Mouse (Mus musculus): ENCODE measurements around the gene Tgfbr1. TPM values are rescaled to one million over a fixed set of nuclear protein-coding genes. Genes with fewer than 3 reads are reported as not detected.

The Tgfbr1 gene
- polyA plus RNA-seq, 1 experiment from 2014 or later, result 43.1 TPM

GRCm38 (mm10) chr4:47333541-47333940, 19.5 kb upstream of the Tgfbr1 start:
- no peak overlapping the region for H3K9ac ChIP-seq (ENCODE audit: low read length)
- WGBS, result 93% methylated on average over 3 of the region's 3 CpGs
- no peak for ATAC-seq
- no peak overlapping the region for H3K4me2 ChIP-seq (ENCODE audit: low read length)
- no peaks in the 10 kb centered on the region for H3K27me3 ChIP-seq (replicated peaks; ENCODE audit: control insufficient read depth, insufficient read depth, low read length)
- H3K27ac ChIP-seq (ENCODE audit: low read depth, low read length), result no peak overlapping the region
- DNase-seq (ENCODE audit: low spot score), result no peak
- H3K4me1 ChIP-seq (ENCODE audit: control insufficient read depth, insufficient read depth, low read length), result no peaks in the 10 kb centered on the region
- H3K4me3 ChIP-seq (ENCODE audit: low read depth, low read length), result no peak overlapping the region
- H3K36me3 ChIP-seq (ENCODE audit: control insufficient read depth, insufficient read depth, low read length), result no peaks in the 10 kb centered on the region
- no peaks in the 10 kb centered on the region for H3K9me3 ChIP-seq (replicated peaks; ENCODE audit: control insufficient read depth, low read length)

- DNase-seq (ENCODE audit: low spot score) (no peak), ATAC-seq (no peak)
- Histone ChIP-seq H3K9me3 (replicated peaks; ENCODE audit: control insufficient read depth, low read length) (no peaks in the 10 kb centered on the region), H3K4me1 (ENCODE audit: control insufficient read depth, insufficient read depth, low read length) (peaks cover 12% of the 10 kb centered on the region; the same call in 1 of the 2 replicates), H3K9ac (ENCODE audit: low read length) (no peak overlapping the region), H3K4me3 (ENCODE audit: low read depth, low read length) (no peak overlapping the region), H3K27me3 (replicated peaks; ENCODE audit: control insufficient read depth, insufficient read depth, low read length) (no peaks in the 10 kb centered on the region), H3K4me2 (ENCODE audit: low read length) (no peak overlapping the region), H3K27ac (ENCODE audit: low read depth, low read length) (no peak overlapping the region), H3K36me3 (ENCODE audit: control insufficient read depth, insufficient read depth, low read length) (no peaks in the 10 kb centered on the region)
- 85% methylated on average over 3 of the region's 3 CpGs for WGBS
Observed at GRCm38 (mm10) chr4:47336941-47337600, 16.0 kb upstream of the Tgfbr1 start.

GRCm38 (mm10) chr4:47342632-47343031, 10.4 kb upstream of the Tgfbr1 start:
- DNase-seq (ENCODE audit: low spot score), result no peak
- Histone ChIP-seq H3K9me3 (replicated peaks; ENCODE audit: control insufficient read depth, low read length) (no peaks in the 10 kb centered on the region), H3K9ac (ENCODE audit: low read length) (no peak overlapping the region), H3K36me3 (ENCODE audit: control insufficient read depth, insufficient read depth, low read length) (no peaks in the 10 kb centered on the region), H3K4me1 (ENCODE audit: control insufficient read depth, insufficient read depth, low read length) (peaks cover 12% of the 10 kb centered on the region; the same call in 1 of the 2 replicates), H3K27ac (ENCODE audit: low read depth, low read length) (no peak overlapping the region), H3K4me3 (ENCODE audit: low read depth, low read length) (no peak overlapping the region), H3K27me3 (replicated peaks; ENCODE audit: control insufficient read depth, insufficient read depth, low read length) (no peaks in the 10 kb centered on the region), H3K4me2 (ENCODE audit: low read length) (no peak overlapping the region)
- 22% methylated on average over 8 of the region's 8 CpGs for WGBS
- no peak for ATAC-seq

GRCm38 (mm10) chr4:47347022-47347421, 6.0 kb upstream of the Tgfbr1 start:
- Histone ChIP-seq H3K27ac (ENCODE audit: low read depth, low read length) (no peak overlapping the region), H3K4me1 (ENCODE audit: control insufficient read depth, insufficient read depth, low read length) (peaks cover 2% of the 10 kb centered on the region; the same call in 1 of the 2 replicates), H3K36me3 (ENCODE audit: control insufficient read depth, insufficient read depth, low read length) (no peaks in the 10 kb centered on the region), H3K4me2 (ENCODE audit: low read length) (no peak overlapping the region), H3K9me3 (replicated peaks; ENCODE audit: control insufficient read depth, low read length) (no peaks in the 10 kb centered on the region), H3K9ac (ENCODE audit: low read length) (no peak overlapping the region), H3K4me3 (ENCODE audit: low read depth, low read length) (no peak overlapping the region), H3K27me3 (replicated peaks; ENCODE audit: control insufficient read depth, insufficient read depth, low read length) (no peaks in the 10 kb centered on the region)
- ATAC-seq (no peak), DNase-seq (ENCODE audit: low spot score) (no peak)
- 86% methylated on average over 4 of the region's 4 CpGs for WGBS

- Histone ChIP-seq H3K4me3 (ENCODE audit: low read depth, low read length) (no peak overlapping the region), H3K27ac (ENCODE audit: low read depth, low read length) (no peak overlapping the region), H3K27me3 (replicated peaks; ENCODE audit: control insufficient read depth, insufficient read depth, low read length) (no peaks in the 10 kb centered on the region), H3K9ac (ENCODE audit: low read length) (no peak overlapping the region), H3K36me3 (ENCODE audit: control insufficient read depth, insufficient read depth, low read length) (no peaks in the 10 kb centered on the region), H3K4me1 (ENCODE audit: control insufficient read depth, insufficient read depth, low read length) (peaks cover 9% of the 10 kb centered on the region), H3K9me3 (replicated peaks; ENCODE audit: control insufficient read depth, low read length) (no peaks in the 10 kb centered on the region), H3K4me2 (ENCODE audit: low read length) (no peak overlapping the region)
- 33% methylated on average over 6 of the region's 6 CpGs for WGBS
- DNase-seq (ENCODE audit: low spot score), result no peak
- ATAC-seq, result no peak
Observed at GRCm38 (mm10) chr4:47349759-47350158, 3.3 kb upstream of the Tgfbr1 start.

GRCm38 (mm10) chr4:47351386-47352049, 1.5 kb upstream of the Tgfbr1 start:
- H3K27me3 ChIP-seq (replicated peaks; ENCODE audit: control insufficient read depth, insufficient read depth, low read length), result no peaks in the 10 kb centered on the region
- H3K9me3 ChIP-seq (replicated peaks; ENCODE audit: control insufficient read depth, low read length), result no peaks in the 10 kb centered on the region
- H3K4me3 ChIP-seq (ENCODE audit: low read depth, low read length), result peak overlapping the region; percentile 92; the same call in 1 of the 2 replicates
- ATAC-seq, result no peak
- WGBS, result 20% methylated on average over 9 of the region's 9 CpGs
- no peak overlapping the region for H3K27ac ChIP-seq (ENCODE audit: low read depth, low read length)
- H3K4me1 ChIP-seq (ENCODE audit: control insufficient read depth, insufficient read depth, low read length), result peaks cover 14% of the 10 kb centered on the region
- H3K9ac ChIP-seq (ENCODE audit: low read length), result no peak overlapping the region; the same call in 1 of the 2 replicates
- peak overlapping the region; percentile 93 for H3K4me2 ChIP-seq (ENCODE audit: low read length)
- no peaks in the 10 kb centered on the region for H3K36me3 ChIP-seq (ENCODE audit: control insufficient read depth, insufficient read depth, low read length)
- peak; percentile 73 for DNase-seq (ENCODE audit: low spot score)

- WGBS, result 1% methylated on average over 32 of the region's 32 CpGs
- no peak overlapping the region for H3K27ac ChIP-seq (ENCODE audit: low read depth, low read length)
Observed at GRCm38 (mm10) chr4:47352061-47352661, 861 bp upstream of the Tgfbr1 start.

GRCm38 (mm10) chr4:47353416-47354111, 542 bp downstream of the Tgfbr1 start:
- Histone ChIP-seq H3K27me3 (replicated peaks; ENCODE audit: control insufficient read depth, insufficient read depth, low read length) (no peaks in the 10 kb centered on the region), H3K4me2 (ENCODE audit: low read length) (peak overlapping the region; percentile 93), H3K4me3 (ENCODE audit: low read depth, low read length) (peak overlapping the region; percentile 92), H3K27ac (ENCODE audit: low read depth, low read length) (peak overlapping the region; percentile 91), H3K9ac (ENCODE audit: low read length) (peak overlapping the region; percentile 93), H3K9me3 (replicated peaks; ENCODE audit: control insufficient read depth, low read length) (no peaks in the 10 kb centered on the region), H3K4me1 (ENCODE audit: control insufficient read depth, insufficient read depth, low read length) (peaks cover 16% of the 10 kb centered on the region), H3K36me3 (ENCODE audit: control insufficient read depth, insufficient read depth, low read length) (no peaks in the 10 kb centered on the region)
- WGBS, result under 1% methylated on average over 63 of the region's 73 CpGs
- ATAC-seq (peak; percentile 59), DNase-seq (ENCODE audit: low spot score) (peak; percentile 65)

More at GRCm38 (mm10) chr4:47352061-47352661, 861 bp upstream of the Tgfbr1 start:
- no peaks in the 10 kb centered on the region for H3K36me3 ChIP-seq (ENCODE audit: control insufficient read depth, insufficient read depth, low read length)
- peak overlapping the region; percentile 93 for H3K4me2 ChIP-seq (ENCODE audit: low read length)
- peak; percentile 67 for DNase-seq (ENCODE audit: low spot score)
- H3K4me3 ChIP-seq (ENCODE audit: low read depth, low read length), result peak overlapping the region; percentile 92
- H3K27me3 ChIP-seq (replicated peaks; ENCODE audit: control insufficient read depth, insufficient read depth, low read length), result no peaks in the 10 kb centered on the region
- no peak; the same call in 1 of the 2 replicates for ATAC-seq
- peak overlapping the region; percentile 65 for H3K9ac ChIP-seq (ENCODE audit: low read length)
- H3K4me1 ChIP-seq (ENCODE audit: control insufficient read depth, insufficient read depth, low read length), result peaks cover 14% of the 10 kb centered on the region
- H3K9me3 ChIP-seq (replicated peaks; ENCODE audit: control insufficient read depth, low read length), result no peaks in the 10 kb centered on the region
